Mouse (Mus musculus): ENCODE measurements around the gene Ston1. TPM values are rescaled to one million over a fixed set of nuclear protein-coding genes. Genes with fewer than 3 reads are reported as not detected.

Ston1 gene
- polyA plus RNA-seq, 1 experiment, result 9.3 TPM

DNA sequence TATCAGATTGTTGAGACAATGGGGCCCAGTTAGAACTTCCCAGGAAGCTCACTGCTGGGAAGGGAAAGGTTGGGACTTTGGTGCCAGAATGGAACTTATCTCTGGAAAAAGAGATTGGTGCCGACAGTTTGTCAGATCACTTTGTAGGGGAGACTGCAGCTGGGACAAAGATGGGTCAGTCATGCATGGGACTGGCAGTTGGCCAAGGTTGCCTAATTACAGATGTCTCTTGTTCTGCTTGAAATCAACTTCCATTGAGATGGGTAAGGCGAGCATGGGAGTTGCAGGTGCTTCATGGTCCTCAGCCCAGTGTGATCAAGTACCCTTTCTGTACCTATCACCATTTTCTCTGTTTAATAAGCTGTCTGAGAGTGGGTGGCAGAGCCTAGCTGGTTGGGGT, 68.6 kb downstream of the Ston1 start:
- 43% methylated on average over 2 of the region's 2 CpGs for WGBS
- no peak overlapping the region for H3K4me3 ChIP-seq (ENCODE audit: extremely low read depth, insufficient read depth, insufficient read length)
- H3K36me3 ChIP-seq (ENCODE audit: control insufficient read depth, insufficient read depth, low read length), result no peaks in the 10 kb centered on the region
- no peak for DNase-seq (ENCODE audit: low read depth in 1 of 2, low spot score in 2 of 2)
- no peak overlapping the region for H3K27ac ChIP-seq (ENCODE audit: insufficient read depth, low read length)
- no peaks in the 10 kb centered on the region for H3K27me3 ChIP-seq (ENCODE audit: control insufficient read depth, insufficient read depth, low read length)
- H3K4me1 ChIP-seq (ENCODE audit: control insufficient read depth, insufficient read depth, insufficient read length), result peaks cover 4% of the 10 kb centered on the region
- no peak for TF ChIP-seq CTCF (IDR thresholded peaks at IDR 0.05; ENCODE audit: extremely low read depth, insufficient read depth, insufficient read length, insufficient replicate concordance)
- no peak for TF ChIP-seq POLR2A (IDR thresholded peaks at IDR 0.05; ENCODE audit: low read depth, low read length)

DNA sequence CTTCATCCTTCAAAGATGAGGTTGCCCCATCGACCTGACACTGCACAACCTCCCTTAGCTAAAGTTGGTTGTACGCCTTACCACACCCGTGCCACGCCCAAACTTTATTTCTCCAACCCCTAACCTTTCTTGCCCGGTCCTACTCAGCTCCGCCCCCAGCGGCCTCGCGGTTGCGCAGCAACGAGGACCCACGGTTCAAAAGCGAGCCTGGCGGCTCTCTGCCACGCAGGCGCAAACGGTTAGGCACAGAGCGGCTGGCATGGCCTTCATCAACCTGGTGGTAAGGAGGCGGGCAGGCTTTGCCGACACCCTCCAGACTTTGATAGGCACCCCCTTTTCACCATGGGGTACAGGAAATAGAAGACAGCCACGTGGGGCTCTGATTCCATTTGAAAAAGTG, 71.0 kb downstream of the Ston1 start, which contains the start of gene Gtf2a1l:
Gtf2a1l (plus strand) TSS at position 209 of the 400 bp plus-strand sequence.
- H3K27ac ChIP-seq (ENCODE audit: insufficient read depth, low read length), result no peak within 1 kb of the TSS
- peaks cover 4% of the 10 kb centered on the region for H3K4me1 ChIP-seq (ENCODE audit: control insufficient read depth, insufficient read depth, insufficient read length)
- DNase-seq (ENCODE audit: low read depth in 1 of 2, low spot score in 2 of 2), result peak; percentile 7 to 23
- H3K27me3 ChIP-seq (ENCODE audit: control insufficient read depth, insufficient read depth, low read length), result no peaks in the 10 kb centered on the region
- 21% methylated on average over 21 of the region's 21 CpGs for WGBS
- TF ChIP-seq CTCF (IDR thresholded peaks at IDR 0.05; ENCODE audit: extremely low read depth, insufficient read depth, insufficient read length, insufficient replicate concordance), result no peak
- TF ChIP-seq POLR2A (IDR thresholded peaks at IDR 0.05; ENCODE audit: low read depth, low read length), result no peak
- H3K4me3 ChIP-seq (ENCODE audit: extremely low read depth, insufficient read depth, insufficient read length), result no peak within 1 kb of the TSS
- H3K36me3 ChIP-seq (ENCODE audit: control insufficient read depth, insufficient read depth, low read length), result no peaks in the 10 kb centered on the region

DNA sequence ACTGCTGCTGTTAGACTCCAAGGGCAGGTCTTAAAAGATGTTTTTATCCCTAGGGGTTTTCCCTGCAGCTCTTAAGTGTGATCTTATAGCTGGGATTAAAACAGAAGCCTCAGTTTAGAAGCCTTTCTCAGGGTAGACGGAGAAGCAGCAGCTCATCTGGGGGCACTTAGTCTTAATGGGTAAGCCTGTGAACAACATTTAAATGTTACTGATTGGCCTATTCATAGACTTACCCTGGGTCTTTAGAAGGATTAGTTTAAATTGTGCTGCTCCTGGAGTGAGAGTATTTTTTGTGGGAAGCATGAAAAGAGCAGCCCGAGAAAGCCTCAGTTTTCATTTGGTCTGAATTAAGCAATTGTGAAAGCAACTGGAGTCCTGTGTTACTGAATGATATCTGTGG, 72.4 kb downstream of the Ston1 start:
- H3K4me1 ChIP-seq (ENCODE audit: control insufficient read depth, insufficient read depth, insufficient read length), result peaks cover 4% of the 10 kb centered on the region
- no peak for DNase-seq (ENCODE audit: low read depth in 1 of 2, low spot score in 2 of 2)
- WGBS, result 85% methylated on average over 2 of the region's 2 CpGs
- H3K27ac ChIP-seq (ENCODE audit: insufficient read depth, low read length), result no peak overlapping the region
- no peak overlapping the region for H3K4me3 ChIP-seq (ENCODE audit: extremely low read depth, insufficient read depth, insufficient read length)
- TF ChIP-seq POLR2A (IDR thresholded peaks at IDR 0.05; ENCODE audit: low read depth, low read length) (no peak), CTCF (IDR thresholded peaks at IDR 0.05; ENCODE audit: extremely low read depth, insufficient read depth, insufficient read length, insufficient replicate concordance) (no peak)
- no peaks in the 10 kb centered on the region for H3K36me3 ChIP-seq (ENCODE audit: control insufficient read depth, insufficient read depth, low read length)
- no peaks in the 10 kb centered on the region for H3K27me3 ChIP-seq (ENCODE audit: control insufficient read depth, insufficient read depth, low read length)

DNA sequence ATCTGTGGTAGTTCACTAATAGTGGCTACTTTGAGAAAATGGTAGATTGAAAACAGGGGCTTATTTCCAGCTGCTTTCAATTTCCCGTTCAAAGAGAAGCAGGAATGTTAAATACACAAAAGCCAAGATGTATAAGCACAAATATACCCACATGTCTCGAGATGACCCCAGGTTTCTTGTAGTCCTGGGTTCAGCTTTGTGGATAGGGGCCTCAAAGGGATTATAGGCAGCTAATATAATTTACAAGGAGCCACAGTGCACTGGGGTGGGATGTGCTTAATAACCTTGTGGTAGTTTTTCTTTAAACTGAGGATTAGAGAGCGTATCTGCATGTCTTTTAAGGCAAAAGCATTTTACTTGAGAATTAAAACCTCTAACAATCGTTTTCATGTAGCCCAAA, 73.3 kb downstream of the Ston1 start:
- no peaks in the 10 kb centered on the region for H3K27me3 ChIP-seq (ENCODE audit: control insufficient read depth, insufficient read depth, low read length)
- TF ChIP-seq POLR2A (IDR thresholded peaks at IDR 0.05; ENCODE audit: low read depth, low read length) (no peak), CTCF (IDR thresholded peaks at IDR 0.05; ENCODE audit: extremely low read depth, insufficient read depth, insufficient read length, insufficient replicate concordance) (no peak)
- 80% methylated on average over 4 of the region's 4 CpGs for WGBS

DNA sequence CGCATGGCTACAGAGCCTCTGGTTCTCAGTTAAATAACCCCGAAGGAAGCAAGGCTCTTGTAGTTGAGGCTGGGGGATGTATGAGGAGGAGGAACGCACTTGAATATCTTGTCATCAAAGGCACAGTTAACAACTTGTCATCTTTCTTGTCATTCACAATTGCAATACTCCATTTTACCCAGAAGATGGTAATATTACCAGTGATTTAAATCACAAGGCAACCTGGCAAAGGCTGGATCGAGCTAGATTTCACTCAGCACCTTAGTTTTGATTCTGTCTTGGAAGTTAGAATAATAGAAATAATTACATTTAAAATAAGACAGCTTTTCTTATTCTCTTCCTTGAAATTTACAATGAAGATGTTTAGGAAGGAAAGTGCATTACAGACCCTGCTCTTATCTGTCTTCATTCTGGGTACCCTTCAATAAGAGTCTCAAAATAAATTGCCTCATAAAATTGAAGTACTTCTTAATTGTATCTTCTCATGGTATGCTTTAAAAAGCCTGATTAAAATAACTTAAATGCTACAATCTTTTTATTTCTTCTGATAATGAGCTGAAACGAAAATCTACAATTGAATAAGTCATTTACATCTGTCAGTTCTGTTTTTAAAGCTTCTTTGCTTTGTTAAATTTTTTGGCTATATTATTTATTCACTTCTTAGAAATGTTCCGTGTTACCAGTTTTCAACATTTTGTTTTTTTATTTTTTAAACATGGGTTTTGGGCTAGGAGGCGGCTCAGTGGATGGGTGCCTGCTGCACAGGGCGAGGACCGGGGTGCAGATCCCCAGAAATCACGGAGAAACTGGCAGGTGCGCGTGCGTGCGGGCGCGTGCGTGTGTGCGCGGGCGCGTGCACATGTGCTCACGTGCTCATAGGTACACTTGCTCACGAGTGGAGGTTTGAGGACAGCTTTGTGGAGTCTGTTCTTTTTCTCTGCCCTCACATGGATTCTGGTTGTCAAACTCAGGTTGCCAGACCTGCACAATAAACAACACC, 78.1 kb downstream of the Ston1 start:
- Histone ChIP-seq H3K27ac (ENCODE audit: insufficient read depth, low read length) (no peak overlapping the region), H3K4me3 (ENCODE audit: extremely low read depth, insufficient read depth, insufficient read length) (no peak overlapping the region), H3K4me1 (ENCODE audit: control insufficient read depth, insufficient read depth, insufficient read length) (no peaks in the 10 kb centered on the region), H3K27me3 (ENCODE audit: control insufficient read depth, insufficient read depth, low read length) (no peaks in the 10 kb centered on the region), H3K36me3 (ENCODE audit: control insufficient read depth, insufficient read depth, low read length) (no peaks in the 10 kb centered on the region)
- no peak for TF ChIP-seq POLR2A (IDR thresholded peaks at IDR 0.05; ENCODE audit: low read depth, low read length)
- no peak for TF ChIP-seq CTCF (IDR thresholded peaks at IDR 0.05; ENCODE audit: extremely low read depth, insufficient read depth, insufficient read length, insufficient replicate concordance)
- WGBS, result 91% methylated on average over 23 of the region's 23 CpGs
- no peak for DNase-seq (ENCODE audit: low read depth in 1 of 2, low spot score in 2 of 2)

More for the DNA sequence above, 73.3 kb downstream of the Ston1 start:
- no peak overlapping the region for H3K27ac ChIP-seq (ENCODE audit: insufficient read depth, low read length)
- no peaks in the 10 kb centered on the region for H3K36me3 ChIP-seq (ENCODE audit: control insufficient read depth, insufficient read depth, low read length)
- H3K4me1 ChIP-seq (ENCODE audit: control insufficient read depth, insufficient read depth, insufficient read length), result peaks cover 4% of the 10 kb centered on the region
- DNase-seq (ENCODE audit: low read depth in 1 of 2, low spot score in 2 of 2), result no peak
- no peak overlapping the region for H3K4me3 ChIP-seq (ENCODE audit: extremely low read depth, insufficient read depth, insufficient read length)

DNA sequence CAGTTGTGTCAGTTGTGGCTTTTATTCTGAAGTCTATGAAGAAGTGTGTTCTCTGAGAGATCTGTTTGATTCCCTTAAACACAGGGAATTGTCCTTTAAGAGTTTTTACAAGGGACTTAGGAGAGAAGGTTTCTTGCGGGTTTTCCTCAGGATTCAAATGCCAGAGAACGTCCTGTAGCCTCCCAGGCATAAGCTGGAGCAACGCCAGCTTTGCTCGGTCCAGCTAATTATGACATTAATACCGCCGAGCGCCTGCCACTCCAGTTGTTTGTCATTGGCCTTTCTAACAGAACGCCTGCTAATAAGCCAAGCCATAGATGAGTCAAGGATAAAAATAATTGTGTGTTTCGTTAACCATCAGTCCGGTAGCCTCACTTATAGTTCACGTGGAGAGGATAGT, 90.7 kb downstream of the Ston1 start:
- TF ChIP-seq POLR2A (IDR thresholded peaks at IDR 0.05; ENCODE audit: low read depth, low read length) (no peak), CTCF (IDR thresholded peaks at IDR 0.05; ENCODE audit: extremely low read depth, insufficient read depth, insufficient read length, insufficient replicate concordance) (no peak)
- no peaks in the 10 kb centered on the region for H3K27me3 ChIP-seq (ENCODE audit: control insufficient read depth, insufficient read depth, low read length)
- H3K36me3 ChIP-seq (ENCODE audit: control insufficient read depth, insufficient read depth, low read length), result no peaks in the 10 kb centered on the region
- WGBS, result 87% methylated on average over 11 of the region's 11 CpGs
- H3K4me3 ChIP-seq (ENCODE audit: extremely low read depth, insufficient read depth, insufficient read length), result no peak overlapping the region
- no peak overlapping the region for H3K27ac ChIP-seq (ENCODE audit: insufficient read depth, low read length)
- H3K4me1 ChIP-seq (ENCODE audit: control insufficient read depth, insufficient read depth, insufficient read length), result no peaks in the 10 kb centered on the region
- DNase-seq (ENCODE audit: low read depth in 1 of 2, low spot score in 2 of 2), result no peak

All from spleen, adult 2 months (tissue).